Mouse (Mus musculus) forebrain, embryonic 13.5 days (tissue): ENCODE data around the gene Uggt2. TPM values are rescaled to one million over a fixed set of nuclear protein-coding genes. Genes with fewer than 3 reads are reported as not detected.

Source experiments
- ATAC-seq: fragments of 200-750 bp; cut with Nextera tagmentation; 2 replicates; pipeline ENCODE4 v1.8.0; 2017
- H3K27ac ChIP-seq: fragments of 300-500 bp; sonication (generic); 2 replicates; pipeline ENCODE4 v1.5.1; 2015; ENCODE audit warnings: inconsistent platforms, mild to moderate bottlenecking, moderate library complexity
- H3K27me3 ChIP-seq: fragments of 300-500 bp; sonication (generic); 2 replicates; pipeline ENCODE4 v1.6.1; 2015; ENCODE audit warnings: mild to moderate bottlenecking, inconsistent platforms
- H3K36me3 ChIP-seq: fragments of 300-500 bp; sonication (generic); 2 replicates; pipeline ENCODE4 v1.6.1; 2015; ENCODE audit warnings: mild to moderate bottlenecking, inconsistent platforms; ENCODE audit not compliant: poor library complexity, severe bottlenecking
- H3K4me1 ChIP-seq: fragments of 300-500 bp; sonication (generic); 2 replicates; pipeline ENCODE4 v1.6.1; 2015; ENCODE audit warnings: inconsistent platforms
- H3K4me2 ChIP-seq: fragments of 300-500 bp; sonication (generic); 2 replicates; pipeline ENCODE4 v1.6.1; 2015; ENCODE audit warnings: inconsistent platforms, mild to moderate bottlenecking, moderate library complexity
- H3K4me3 ChIP-seq: fragments of 300-500 bp; sonication (generic); 2 replicates; pipeline ENCODE4 v1.5.1; 2015; ENCODE audit warnings: mild to moderate bottlenecking, inconsistent platforms
- H3K9ac ChIP-seq: fragments of 300-500 bp; sonication (generic); 2 replicates; pipeline ENCODE4 v1.6.1; 2015; ENCODE audit warnings: mild to moderate bottlenecking, inconsistent platforms
- H3K9me3 ChIP-seq: fragments of 300-500 bp; sonication (generic); replicated peaks from 2 replicates; pipeline ENCODE4 v1.6.1; 2016; ENCODE audit warnings: inconsistent platforms
- WGBS: fragments of 180-500 bp; shearing (Covaris S2); methylation state at CpG from one replicate; pipeline ENCODE4 v1.1.7; 2015; 5-methylcytosine and 5-hydroxymethylcytosine counted together
- polyA plus RNA-seq: library from polyadenylated mRNA; unstranded; fragments of >200 nt; fragmentation: Nextera tagmentation; extraction: Ambion mirVana; gene quantifications from 2 replicates; pipeline ENCODE4 v1.2.1, GENCODE M21; 2015

Uggt2 gene
- polyA plus RNA-seq, 1 experiment from 2014 or later: 12.6 TPM

DNA sequence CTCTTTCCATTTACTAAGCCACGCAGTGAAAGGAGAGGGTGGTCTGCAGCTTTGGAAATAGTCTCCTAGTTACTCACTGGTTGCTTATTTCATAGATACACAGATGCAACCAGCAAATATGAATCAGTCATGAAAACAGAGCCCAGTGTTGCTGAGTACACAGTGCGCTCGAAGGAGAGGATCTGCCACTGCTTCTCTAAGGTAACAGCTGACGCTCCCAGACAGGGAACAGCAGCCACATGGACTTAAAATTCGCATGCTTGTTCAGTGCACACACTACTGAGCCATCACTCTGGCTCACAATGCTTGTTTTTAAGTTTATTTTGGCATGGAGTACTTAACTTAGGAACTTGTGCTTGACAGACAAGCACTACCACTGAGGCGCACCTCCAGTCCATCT lies 127.0 kb downstream of the Uggt2 start:
- WGBS: 96% methylated on average over 6 of the region's 6 CpGs
- Histone ChIP-seq H3K4me3 (no peak overlapping the region), H3K36me3 (peaks cover 81% of the 10 kb centered on the region), H3K9ac (no peak overlapping the region), H3K4me1 (no peaks in the 10 kb centered on the region), H3K9me3 (no peaks in the 10 kb centered on the region), H3K27ac (no peak overlapping the region), H3K27me3 (no peaks in the 10 kb centered on the region), H3K4me2 (no peak overlapping the region)
- no peak for ATAC-seq

DNA sequence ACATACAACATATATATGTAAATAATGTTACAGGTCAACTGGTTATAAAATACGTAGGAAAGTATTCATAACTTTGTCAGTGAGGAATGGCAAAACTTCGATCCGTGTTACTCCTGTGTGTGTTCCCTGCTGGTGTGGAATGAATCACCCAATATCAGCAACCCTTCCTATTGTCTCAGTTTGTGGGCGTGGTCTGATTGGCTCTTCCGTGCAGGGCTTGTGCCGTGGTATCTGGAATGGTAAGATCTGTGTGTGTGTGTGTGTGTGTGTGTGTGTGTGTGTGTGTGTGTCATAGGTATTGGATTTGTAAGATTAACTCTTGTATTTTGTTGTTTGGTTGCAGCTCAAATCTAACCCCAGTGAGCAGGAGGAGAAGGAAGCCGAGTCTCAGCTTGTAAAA lies 131.6 kb downstream of the Uggt2 start:
- H3K36me3 ChIP-seq: peaks cover 48% of the 10 kb centered on the region
- no peak for ATAC-seq
- no peak overlapping the region for H3K9ac ChIP-seq

DNA sequence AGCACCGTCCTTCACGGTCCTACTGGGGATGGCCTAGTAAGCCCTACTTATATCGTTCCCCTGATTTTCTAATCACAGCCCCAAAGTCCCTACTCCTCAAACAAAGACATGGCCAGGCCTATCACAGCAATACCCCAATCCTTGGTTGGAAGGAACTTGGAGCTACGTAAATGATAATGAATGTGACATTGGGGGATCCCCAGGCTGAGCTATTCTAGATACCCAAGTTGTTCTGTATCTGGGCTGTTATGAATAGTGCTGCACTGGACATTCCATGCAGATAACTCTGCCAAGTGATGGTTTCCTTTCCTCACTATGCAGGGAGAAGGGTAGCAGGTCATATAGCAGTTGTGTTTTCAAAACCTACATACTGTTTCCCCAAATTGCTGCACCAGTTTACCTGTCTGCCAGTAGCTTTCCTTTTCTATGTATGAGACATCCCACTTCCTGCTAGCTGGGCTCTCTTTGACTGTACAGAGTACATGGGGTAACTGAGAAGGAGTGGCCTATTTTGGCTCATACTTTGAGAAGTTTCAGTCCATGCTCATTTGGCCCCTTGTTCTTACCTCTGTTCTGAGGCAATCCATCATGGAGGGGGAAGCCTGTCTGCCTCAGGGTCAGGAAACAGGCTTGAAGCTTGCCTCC lies 133.8 kb downstream of the Uggt2 start:
- H3K4me3 ChIP-seq: no peak overlapping the region
- ATAC-seq: no peak
- H3K4me2 ChIP-seq: no peak overlapping the region
- H3K27me3 ChIP-seq: no peaks in the 10 kb centered on the region
- 95% methylated on average over 4 of the region's 4 CpGs for WGBS
- no peaks in the 10 kb centered on the region for H3K9me3 ChIP-seq
- no peak overlapping the region for H3K9ac ChIP-seq
- peaks cover 40% of the 10 kb centered on the region for H3K36me3 ChIP-seq
- H3K4me1 ChIP-seq: no peaks in the 10 kb centered on the region
- H3K27ac ChIP-seq: no peak overlapping the region

More for the DNA sequence above, 131.6 kb downstream of the Uggt2 start:
- Histone ChIP-seq H3K27ac (no peak overlapping the region), H3K27me3 (no peaks in the 10 kb centered on the region), H3K4me1 (no peaks in the 10 kb centered on the region), H3K4me2 (no peak overlapping the region), H3K9me3 (no peaks in the 10 kb centered on the region), H3K4me3 (no peak overlapping the region)
- WGBS: 92% methylated on average over 7 of the region's 7 CpGs

DNA sequence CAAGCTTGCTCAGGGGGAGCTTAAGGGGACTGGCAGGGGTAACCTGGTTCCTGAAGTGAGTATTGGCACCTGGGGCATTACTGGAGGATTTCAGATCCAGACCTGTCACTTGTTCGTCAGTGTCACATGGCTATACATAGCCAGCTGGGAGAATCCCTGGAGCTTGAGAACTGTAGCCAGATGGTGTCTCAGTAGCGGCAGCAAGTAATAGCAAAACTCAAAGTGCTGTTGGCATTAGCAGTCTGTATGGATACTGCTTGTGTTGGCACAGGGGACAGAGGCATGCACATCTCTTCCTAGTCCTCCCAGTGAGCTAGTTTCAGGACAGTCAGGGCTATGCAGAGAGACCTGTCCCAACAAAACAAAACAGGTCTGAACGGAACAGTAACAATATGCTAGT lies 141.2 kb downstream of the Uggt2 start:
- Histone ChIP-seq H3K36me3 (peaks cover 56% of the 10 kb centered on the region), H3K9me3 (no peaks in the 10 kb centered on the region), H3K4me2 (no peak overlapping the region), H3K27ac (no peak overlapping the region), H3K4me1 (0 out of 2 replicates have a peak, but pooled peaks cover 6% of the 10 kb centered on the region), H3K27me3 (no peaks in the 10 kb centered on the region), H3K9ac (no peak overlapping the region), H3K4me3 (no peak overlapping the region)
- WGBS: 93% methylated on average over 3 of the region's 3 CpGs
- peak; percentile 73 for ATAC-seq

DNA sequence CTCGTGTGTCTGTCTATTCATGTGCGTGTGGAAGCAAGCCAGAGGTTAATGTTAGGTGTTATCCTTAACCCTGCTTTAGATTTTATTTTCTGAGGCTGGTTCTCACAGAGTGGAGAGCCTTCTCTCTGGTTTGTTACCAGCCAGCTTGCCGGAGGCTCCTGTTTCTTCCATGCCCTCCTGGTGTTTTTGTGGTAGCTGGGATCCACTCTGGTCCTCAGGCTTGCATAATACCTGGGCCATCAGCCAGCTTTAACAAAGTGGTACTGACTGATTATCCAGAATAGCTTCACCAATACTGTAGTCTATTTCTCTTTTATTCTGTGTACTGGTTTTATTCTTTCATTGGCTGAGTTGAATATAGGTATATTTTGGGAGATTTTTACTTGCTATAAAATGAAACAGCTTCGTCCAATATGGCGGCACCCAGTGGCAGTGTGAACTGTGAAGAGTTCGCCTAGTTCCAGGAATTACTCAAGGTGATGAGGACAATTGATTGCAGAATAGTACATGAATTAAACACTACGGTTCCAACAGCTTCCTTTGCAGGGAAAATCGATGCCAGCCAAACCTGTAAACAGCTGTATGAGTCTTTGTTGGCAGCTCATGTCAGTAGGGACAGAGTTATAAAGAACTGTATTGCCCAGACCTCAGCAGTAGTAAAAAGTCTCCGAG lies 147.2 kb downstream of the Uggt2 start:
- no peak for ATAC-seq
- Histone ChIP-seq H3K27ac (no peak overlapping the region), H3K27me3 (no peaks in the 10 kb centered on the region), H3K4me1 (peaks cover 10% of the 10 kb centered on the region; the same call in 1 of the 2 replicates), H3K9me3 (no peaks in the 10 kb centered on the region), H3K4me3 (no peak overlapping the region), H3K4me2 (no peak overlapping the region), H3K9ac (no peak overlapping the region), H3K36me3 (peaks cover 21% of the 10 kb centered on the region)
- 91% methylated on average over 9 of the region's 9 CpGs for WGBS

DNA sequence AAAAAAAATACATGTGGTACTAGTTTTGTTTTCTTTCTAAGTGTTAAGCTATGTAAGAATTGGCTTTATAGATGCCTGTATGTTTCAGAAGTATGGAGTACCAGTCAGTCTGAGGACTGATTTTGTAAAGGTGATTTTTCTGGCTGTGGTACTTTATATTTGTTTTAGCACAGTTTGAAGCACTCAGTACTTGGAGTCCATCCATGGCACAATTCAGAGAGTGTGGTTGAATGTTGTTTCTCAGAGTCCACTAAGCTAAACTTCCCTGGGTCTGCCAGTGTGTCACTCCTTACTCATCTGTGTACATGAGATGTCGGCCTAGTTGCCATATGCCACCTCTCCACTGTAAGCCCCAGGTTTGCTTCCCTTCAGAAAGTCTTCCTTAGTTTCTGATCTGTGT lies 150.4 kb downstream of the Uggt2 start:
- Histone ChIP-seq H3K27ac (no peak overlapping the region), H3K27me3 (no peaks in the 10 kb centered on the region), H3K4me1 (peaks cover 4% of the 10 kb centered on the region; the same call in 1 of the 2 replicates), H3K9me3 (no peaks in the 10 kb centered on the region), H3K36me3 (peaks cover 8% of the 10 kb centered on the region; the same call in 1 of the 2 replicates), H3K4me3 (no peak overlapping the region), H3K9ac (no peak overlapping the region), H3K4me2 (no peak overlapping the region)
- ATAC-seq: no peak
- 93% methylated on average over 1 of the region's 1 CpGs for WGBS

DNA sequence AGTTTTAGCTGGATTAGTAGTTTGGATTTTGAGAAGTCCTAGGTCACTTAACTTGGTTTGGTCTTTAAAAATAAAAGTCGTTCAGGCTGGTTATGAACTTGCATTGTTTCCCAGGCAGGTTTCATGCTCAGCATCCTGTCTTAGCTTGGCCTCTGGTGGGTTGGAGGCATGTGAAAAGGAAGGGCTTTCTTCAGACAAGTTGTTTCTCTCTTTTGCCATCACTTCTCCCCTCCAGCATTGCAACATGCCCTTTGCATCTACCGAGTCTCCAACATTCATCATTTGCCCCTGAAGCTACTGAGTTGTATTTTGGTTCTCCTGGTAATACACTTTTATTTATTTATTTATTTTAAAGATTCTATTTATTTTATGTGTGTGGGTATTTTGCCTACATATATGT lies 154.5 kb downstream of the Uggt2 start:
- no peak for ATAC-seq

DNA sequence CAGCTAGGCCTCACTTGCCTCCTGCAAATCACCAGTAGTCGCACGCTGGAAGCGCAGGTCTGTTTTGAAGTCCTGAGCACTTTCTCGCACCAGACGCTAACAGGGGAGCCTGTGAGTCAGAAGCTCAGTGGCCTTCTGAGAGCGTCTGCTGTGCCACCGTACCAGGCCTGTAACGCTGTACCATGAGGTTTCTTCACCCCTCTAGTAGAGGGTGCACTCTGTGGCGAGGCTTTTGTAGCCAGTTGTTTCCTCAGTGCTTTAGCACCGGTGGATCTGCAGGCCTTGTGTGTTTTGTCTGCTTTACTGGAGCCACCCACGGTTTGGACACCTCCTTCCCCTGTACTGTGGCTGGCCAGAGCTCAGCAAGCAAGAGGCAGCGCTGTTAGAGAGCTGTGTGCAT lies 157.2 kb downstream of the Uggt2 start:
- Histone ChIP-seq H3K27ac (no peak overlapping the region), H3K4me2 (no peak overlapping the region), H3K4me1 (peaks cover 21% of the 10 kb centered on the region), H3K4me3 (no peak overlapping the region), H3K36me3 (no peaks in the 10 kb centered on the region), H3K9ac (no peak overlapping the region), H3K27me3 (no peaks in the 10 kb centered on the region), H3K9me3 (no peaks in the 10 kb centered on the region)
- ATAC-seq: no peak
- WGBS: 41% methylated on average over 12 of the region's 12 CpGs

More for the DNA sequence above, 154.5 kb downstream of the Uggt2 start:
- H3K4me3 ChIP-seq: no peak overlapping the region
- no peaks in the 10 kb centered on the region for H3K36me3 ChIP-seq
- WGBS: 88% methylated on average over 2 of the region's 2 CpGs
- H3K9me3 ChIP-seq: no peaks in the 10 kb centered on the region
- H3K4me1 ChIP-seq: peaks cover 6% of the 10 kb centered on the region
- no peak overlapping the region for H3K27ac ChIP-seq
- no peak overlapping the region for H3K9ac ChIP-seq
- no peak overlapping the region for H3K4me2 ChIP-seq
- H3K27me3 ChIP-seq: no peaks in the 10 kb centered on the region

DNA sequence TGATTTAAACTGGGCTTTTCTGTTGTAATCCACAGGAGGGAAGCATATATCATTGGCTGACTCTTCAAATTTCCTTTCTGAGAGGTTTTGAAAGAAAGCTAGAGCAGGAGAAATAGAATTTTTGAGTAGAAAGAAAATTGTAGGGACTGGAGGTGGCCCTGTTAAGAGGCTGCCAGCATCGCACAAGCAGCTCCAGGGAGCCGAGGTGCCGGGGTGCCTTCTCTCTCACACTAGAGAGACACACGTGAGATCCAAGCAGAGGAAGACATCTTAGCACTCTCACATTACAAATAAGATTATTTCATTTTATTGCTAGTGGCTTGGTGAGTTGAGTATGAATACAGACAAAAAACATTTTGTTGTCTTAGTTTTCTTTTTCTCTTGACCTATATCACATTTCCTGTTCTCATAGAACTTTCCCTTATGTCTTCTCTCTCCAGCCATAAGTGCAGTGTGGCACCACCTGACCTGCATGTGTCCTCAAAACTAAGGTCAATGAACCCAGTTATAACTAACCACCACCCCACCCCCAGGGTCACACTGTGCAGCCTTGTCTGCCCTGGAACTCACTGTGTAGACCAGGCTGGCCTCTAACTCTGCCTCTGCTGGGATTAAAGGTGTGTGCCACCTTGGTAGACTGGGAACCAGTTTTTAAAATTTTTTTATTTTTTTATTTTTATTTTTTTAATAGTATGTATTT lies 158.3 kb downstream of the Uggt2 start:
- no peak for ATAC-seq
- no peaks in the 10 kb centered on the region for H3K9me3 ChIP-seq
- 79% methylated on average over 4 of the region's 4 CpGs for WGBS
- H3K27me3 ChIP-seq: no peaks in the 10 kb centered on the region
- no peak overlapping the region for H3K4me2 ChIP-seq
- H3K36me3 ChIP-seq: no peaks in the 10 kb centered on the region
- no peak overlapping the region for H3K9ac ChIP-seq
- no peak overlapping the region for H3K27ac ChIP-seq
- H3K4me1 ChIP-seq: peaks cover 25% of the 10 kb centered on the region
- H3K4me3 ChIP-seq: no peak overlapping the region

DNA sequence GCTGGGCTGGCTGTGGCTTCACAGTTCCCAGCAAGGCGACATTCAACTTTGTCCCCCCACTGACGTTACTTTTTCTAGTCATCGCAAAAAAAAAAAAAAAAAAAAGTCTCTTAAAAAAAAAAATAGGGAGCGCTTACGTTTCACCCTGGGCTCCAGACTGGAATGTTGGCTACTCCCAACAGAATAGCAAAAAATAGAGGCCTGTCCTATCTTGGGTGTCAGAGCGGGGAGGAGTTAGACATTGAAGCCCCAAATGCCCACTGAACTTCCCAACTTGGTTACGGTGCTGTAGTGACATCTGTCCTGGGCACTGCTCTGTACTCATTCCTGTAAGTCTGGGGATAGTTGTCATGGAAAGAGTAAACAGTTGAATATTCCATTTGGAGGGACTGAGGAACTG lies 160.7 kb downstream of the Uggt2 start:
- H3K4me2 ChIP-seq: peak overlapping the region; percentile 75
- H3K36me3 ChIP-seq: no peaks in the 10 kb centered on the region
- peak overlapping the region; percentile 96 for H3K9ac ChIP-seq
- no peak for ATAC-seq
- peak overlapping the region; percentile 93 for H3K4me3 ChIP-seq
- H3K27ac ChIP-seq: no peak overlapping the region
- H3K9me3 ChIP-seq: no peaks in the 10 kb centered on the region
- no peaks in the 10 kb centered on the region for H3K27me3 ChIP-seq
- WGBS: under 1% methylated on average over 7 of the region's 7 CpGs
- peaks cover 25% of the 10 kb centered on the region for H3K4me1 ChIP-seq

DNA sequence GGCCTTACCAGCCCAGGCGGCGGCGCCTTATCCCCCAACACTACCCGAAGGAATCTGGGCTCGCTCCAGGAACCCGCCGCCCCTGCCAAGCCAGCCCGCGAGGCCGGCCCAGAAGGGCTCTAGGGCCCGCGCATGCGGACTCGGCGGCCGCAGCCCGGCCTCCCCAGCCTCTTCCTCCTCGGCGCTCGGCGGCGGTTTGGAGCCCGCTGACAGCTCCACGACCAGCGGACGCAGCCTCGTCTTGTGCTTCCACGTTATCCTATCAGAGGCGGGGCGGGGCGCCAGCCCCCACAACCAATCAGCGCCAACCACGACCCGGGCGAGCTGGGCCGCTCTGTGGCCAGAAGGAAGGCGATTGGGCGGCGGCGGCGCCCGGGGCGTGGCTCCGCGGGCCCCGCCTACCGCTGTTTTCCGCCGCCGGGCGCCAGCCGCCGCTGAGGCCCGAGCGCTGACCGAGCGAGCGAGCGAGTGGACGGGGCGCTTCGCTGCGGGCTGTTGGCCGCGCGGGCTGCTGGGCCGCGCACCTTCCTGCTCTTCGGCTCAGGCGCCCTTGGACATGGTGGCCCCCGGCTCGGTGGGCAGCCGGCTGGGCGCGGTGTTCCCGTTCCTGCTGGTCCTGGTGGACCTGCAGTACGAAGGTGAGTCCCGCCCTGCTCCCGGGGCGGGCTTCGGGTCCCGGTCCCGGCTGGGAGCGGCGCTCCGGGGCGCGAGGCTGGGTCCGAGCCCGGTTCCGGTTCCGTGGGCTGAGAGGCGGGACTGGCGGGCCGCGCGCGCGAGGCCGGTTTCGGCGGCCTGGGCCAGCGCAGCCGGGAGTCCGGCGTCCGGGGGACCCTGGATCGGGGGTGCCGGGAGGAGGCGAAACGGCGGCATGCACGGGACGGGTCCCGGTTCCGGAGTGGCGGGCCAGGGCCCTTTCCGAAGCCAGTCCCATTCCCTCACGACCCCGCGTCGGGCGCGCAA lies 161.4 kb downstream of the Uggt2 start, which contains the start of gene Dnajc3:
TSS of gene Dnajc3 (plus strand) at position 444 of the 960 bp plus-strand sequence.
- peak within 1 kb of the TSS; percentile 93 for H3K4me3 ChIP-seq
- H3K27ac ChIP-seq: peak within 1 kb of the TSS; percentile 76
- peak; percentile 100 for ATAC-seq
- WGBS: under 1% methylated on average over 97 of the region's 124 CpGs
- H3K9ac ChIP-seq: peak within 1 kb of the TSS; percentile 96
- H3K9me3 ChIP-seq: no peaks in the 10 kb centered on the region
- no peaks in the 10 kb centered on the region for H3K36me3 ChIP-seq
- H3K4me2 ChIP-seq: peak within 1 kb of the TSS; percentile 75
- H3K4me1 ChIP-seq: peaks cover 25% of the 10 kb centered on the region
- H3K27me3 ChIP-seq: no peaks in the 10 kb centered on the region
